Comparison of ENCODE assay signal across 22 mouse cellular contexts in genomic region chr9:6338344-6338743, GRCm38 (mm10).
"Had no signal": no experiment of that assay in that cellular context is flagged by ENCODE, and none has a peak within 500 bp of the region (broad histone marks: within the 10 kb centered on the region; RNA-seq: fewer than 3 reads in every experiment).

No protein-coding gene starts in this region.

- H3K9me3 ChIP-seq: heart, embryonic 10.5 days; heart, embryonic 12.5 days; hindbrain, embryonic 13.5 days; hindbrain, embryonic 15.5 days; limb, embryonic 10.5 days; limb, embryonic 12.5 days had no signal

- H3K4me2 ChIP-seq: heart, embryonic 12.5 days; hindbrain, embryonic 13.5 days; hindbrain, embryonic 15.5 days; limb, embryonic 12.5 days had no signal

- H3K36me3 ChIP-seq: heart, embryonic 10.5 days; heart, embryonic 12.5 days; hindbrain, embryonic 13.5 days; hindbrain, embryonic 15.5 days; limb, embryonic 10.5 days; limb, embryonic 12.5 days had no signal

- H3K27ac ChIP-seq: gastrocnemius, adult 2 months; heart, embryonic 10.5 days; hindbrain, embryonic 13.5 days; hindbrain, embryonic 15.5 days; hindbrain, postnatal 0 days; layer of hippocampus, adult 2 months; left cerebral cortex, adult 2 months; limb, embryonic 10.5 days; limb, embryonic 12.5 days had no signal

- H3K9ac ChIP-seq: heart, embryonic 12.5 days; hindbrain, embryonic 13.5 days; hindbrain, embryonic 15.5 days; limb, embryonic 12.5 days had no signal

- DNase-seq: gastrocnemius, adult 2 months; gastrocnemius, postnatal 10 days; gastrocnemius, postnatal 25 days; heart, adult 18-20 months; heart, postnatal 10 days; heart, postnatal 36 days; kidney, adult 18-20 months; kidney, adult 8-10 months; kidney, postnatal 10 days; kidney, postnatal 25 days; kidney, postnatal 4 days; liver had no signal

- H3K27me3 ChIP-seq: heart, embryonic 12.5 days; hindbrain, embryonic 13.5 days; hindbrain, embryonic 15.5 days; limb, embryonic 12.5 days had no signal

- ATAC-seq: forebrain, embryonic 16.5 days; hindbrain, postnatal 0 days had no signal

- H3K4me1 ChIP-seq: heart, embryonic 10.5 days; heart, embryonic 12.5 days; hindbrain, embryonic 13.5 days; hindbrain, embryonic 15.5 days; limb, embryonic 10.5 days had no signal

- H3K4me3 ChIP-seq: gastrocnemius, adult 2 months; heart, embryonic 10.5 days; heart, embryonic 12.5 days; hindbrain, embryonic 13.5 days; hindbrain, embryonic 15.5 days; layer of hippocampus, adult 2 months; left cerebral cortex, adult 2 months; limb, embryonic 10.5 days; limb, embryonic 12.5 days had no signal
